Mouse (Mus musculus): ENCODE data around the gene Wsb2.

- no peak for TF ChIP-seq CTCF (IDR thresholded peaks at IDR 0.05; ENCODE audit: control insufficient read depth, insufficient read depth, low read length)
- no peak for TF ChIP-seq POLR2A (IDR thresholded peaks at IDR 0.05; ENCODE audit: borderline replicate concordance, control insufficient read depth, low read depth, low read length)
These were observed 23.1 kb downstream of the Wsb2 start for GRCm38 (mm10) chr5:117380199-117380598.
